Mouse (Mus musculus): ENCODE data around the gene Riox2. TPM values are rescaled to one million over a fixed set of nuclear protein-coding genes. Genes with fewer than 3 reads are reported as not detected.

Riox2 gene
- polyA plus RNA-seq (2015; fragmentation: Nextera tagmentation; extraction: Ambion mirVana) = 10.3 and 18.8 TPM in 2 replicates

DNA sequence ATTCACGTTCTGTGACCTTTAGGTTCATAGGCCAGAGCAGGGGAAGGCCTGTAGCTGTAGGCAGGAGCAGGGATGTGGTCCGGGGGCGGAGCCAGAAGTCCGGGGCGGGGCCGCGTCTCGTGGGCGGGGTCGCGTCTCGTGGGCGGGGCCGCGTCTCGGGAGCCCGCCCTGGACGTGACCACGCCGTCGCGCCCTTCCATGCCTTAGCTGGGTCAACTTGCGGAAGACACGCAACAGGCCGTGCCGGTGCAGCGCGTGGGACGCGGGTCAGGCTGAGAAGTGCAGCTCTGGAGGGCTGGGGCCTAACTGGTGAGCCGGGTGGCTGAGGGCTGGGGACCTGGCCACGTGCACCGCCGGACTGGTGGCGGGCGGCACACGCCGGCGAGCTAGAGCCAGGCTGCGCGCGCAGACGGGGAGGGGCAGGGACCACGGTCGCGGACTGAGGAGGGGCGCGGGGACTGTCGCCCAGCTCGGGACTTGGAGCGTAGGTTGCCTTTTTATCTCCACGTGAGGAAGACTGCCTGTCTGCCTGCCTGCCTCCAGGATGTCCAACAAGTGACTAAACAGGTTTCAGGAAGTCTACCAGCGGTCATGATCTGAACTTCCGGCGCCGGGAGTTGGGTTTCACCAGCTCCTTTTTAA lies at the start of gene Riox2:
Riox2 (plus strand) TSS at position 139 of the 642 bp plus-strand sequence.

Other genes with a start within 250 kb of the Riox2 start
- not detected in 2 replicates for gene Olfr201, start 199.1 kb upstream of the Riox2 start, polyA plus RNA-seq (2015; fragmentation: Nextera tagmentation; extraction: Ambion mirVana)
- not detected in 2 replicates for gene Olfr202, start 185.0 kb upstream of the Riox2 start, polyA plus RNA-seq (2015; fragmentation: Nextera tagmentation; extraction: Ambion mirVana)
- gene Olfr203, start 172.9 kb upstream of the Riox2 start, polyA plus RNA-seq (2015; fragmentation: Nextera tagmentation; extraction: Ambion mirVana) = not detected in 2 replicates
- not detected in 2 replicates for gene Olfr204, start 153.5 kb upstream of the Riox2 start, polyA plus RNA-seq (2015; fragmentation: Nextera tagmentation; extraction: Ambion mirVana)
- gene Olfr205, start 140.6 kb upstream of the Riox2 start, polyA plus RNA-seq (2015; fragmentation: Nextera tagmentation; extraction: Ambion mirVana) = not detected in 2 replicates
- gene Olfr206, start 122.5 kb upstream of the Riox2 start, polyA plus RNA-seq (2015; fragmentation: Nextera tagmentation; extraction: Ambion mirVana) = not detected in 2 replicates
- gene Olfr209, start 107.8 kb upstream of the Riox2 start, polyA plus RNA-seq (2015; fragmentation: Nextera tagmentation; extraction: Ambion mirVana) = not detected in 2 replicates
- gene Gabrr3, start 64.4 kb upstream of the Riox2 start, polyA plus RNA-seq (2015; fragmentation: Nextera tagmentation; extraction: Ambion mirVana) = not detected in 2 replicates
- gene Crybg3, start 129.2 kb downstream of the Riox2 start, polyA plus RNA-seq (2015; fragmentation: Nextera tagmentation; extraction: Ambion mirVana) = 5.2 and 6.2 TPM in 2 replicates
- gene Arl6, start 167.6 kb downstream of the Riox2 start, polyA plus RNA-seq (2015; fragmentation: Nextera tagmentation; extraction: Ambion mirVana) = 33.7 and 40.8 TPM in 2 replicates

All from adrenal gland, postnatal 0 days (tissue).